In genomic region chr1:144452141-144452540, GRCm38 (mm10) we compare ENCODE assay signal across 20 mouse cellular contexts.
"Had no signal": no experiment of that assay in that cellular context is flagged by ENCODE, and none has a peak within 500 bp of the region (broad histone marks: within the 10 kb centered on the region; RNA-seq: fewer than 3 reads in every experiment).

No protein-coding gene starts in this region.

- DNase-seq: kidney, adult 11 months; kidney, adult 8-10 months; kidney, postnatal 10 days; kidney, postnatal 36 days; liver, postnatal 0 days; lung, postnatal 10 days; lung, postnatal 4 days; retina, postnatal 1 day; right cerebral cortex, postnatal 25 days; spleen, adult 18-20 months; thymus, postnatal 25 days had no signal

- H3K9ac ChIP-seq: kidney, embryonic 15.5 days; limb, embryonic 15.5 days; liver, embryonic 14.5 days; liver, postnatal 0 days; lung, embryonic 15.5 days; midbrain, embryonic 15.5 days; neural tube, embryonic 13.5 days; stomach, embryonic 15.5 days had no signal

- ATAC-seq: liver, postnatal 0 days; midbrain, embryonic 15.5 days had no signal

- H3K4me1 ChIP-seq: kidney, embryonic 15.5 days; limb, embryonic 15.5 days; lung, embryonic 15.5 days; midbrain, embryonic 15.5 days; neural tube, embryonic 13.5 days; stomach, embryonic 15.5 days had no signal

- H3K9me3 ChIP-seq: kidney, embryonic 15.5 days; limb, embryonic 15.5 days; lung, embryonic 15.5 days; midbrain, embryonic 15.5 days; neural tube, embryonic 13.5 days; stomach, embryonic 15.5 days had no signal

- H3K27ac ChIP-seq: kidney, embryonic 15.5 days; limb, embryonic 15.5 days; liver, embryonic 14.5 days; lung, embryonic 15.5 days; midbrain, embryonic 15.5 days; neural tube, embryonic 13.5 days; stomach, embryonic 15.5 days had no signal

- H3K27me3 ChIP-seq: kidney, embryonic 15.5 days; limb, embryonic 15.5 days; lung, embryonic 15.5 days; midbrain, embryonic 15.5 days; neural tube, embryonic 13.5 days; stomach, embryonic 15.5 days had no signal

- H3K4me3 ChIP-seq: kidney, embryonic 15.5 days; limb, embryonic 15.5 days; lung, embryonic 15.5 days; midbrain, embryonic 15.5 days; neural tube, embryonic 13.5 days; stomach, embryonic 15.5 days had no signal

- H3K36me3 ChIP-seq: kidney, embryonic 15.5 days; limb, embryonic 15.5 days; lung, embryonic 15.5 days; midbrain, embryonic 15.5 days; neural tube, embryonic 13.5 days; stomach, embryonic 15.5 days had no signal

- H3K4me2 ChIP-seq: kidney, embryonic 15.5 days; limb, embryonic 15.5 days; liver, embryonic 11.5 days; lung, embryonic 15.5 days; midbrain, embryonic 11.5 days; midbrain, embryonic 15.5 days; neural tube, embryonic 13.5 days; stomach, embryonic 15.5 days had no signal
